Mouse (Mus musculus) layer of hippocampus, adult 8-10 months (tissue): Measurements from ENCODE around the gene Kcnd3. TPM values are rescaled to one million over a fixed set of nuclear protein-coding genes. Genes with fewer than 3 reads are reported as not detected.

Source experiments
- DNase-seq, 2 experiments: peaks; one replicate each; pipeline ENCODE4 v3.0.0; 2022; ENCODE audit warnings: low spot score in 2 of 2
- total RNA-seq, 4 experiments: library from RNA; stranded (reverse); gene quantifications; 2 replicates each; pipeline ENCODE4 v1.2.4; 2022

The Kcnd3 gene
- total RNA-seq, 4 experiments from 2014 or later, result 60.3 to 66.2 (median 63.7) TPM

GRCm38 (mm10) chr3:105453214-105453950 lies 1.3 kb downstream of the Kcnd3 start:
- no peak for DNase-seq

GRCm38 (mm10) chr3:105457657-105458056 lies 5.5 kb downstream of the Kcnd3 start:
- no peak for DNase-seq

GRCm38 (mm10) chr3:105466538-105466937 lies 14.4 kb downstream of the Kcnd3 start:
- DNase-seq, result no peak

GRCm38 (mm10) chr3:105472564-105472963 lies 20.4 kb downstream of the Kcnd3 start:
- no peak for DNase-seq

GRCm38 (mm10) chr3:105476408-105476807 lies 24.3 kb downstream of the Kcnd3 start:
- no peak for DNase-seq

- DNase-seq, result no peak
These were observed 26.7 kb downstream of the Kcnd3 start for GRCm38 (mm10) chr3:105478876-105479275.

- DNase-seq, result peak; percentile 46 to 55
These were observed 29.3 kb downstream of the Kcnd3 start for GRCm38 (mm10) chr3:105481419-105481818.

GRCm38 (mm10) chr3:105483651-105484052 lies 31.5 kb downstream of the Kcnd3 start:
- DNase-seq, result no peak

- no peak for DNase-seq
These were observed 35.0 kb downstream of the Kcnd3 start for GRCm38 (mm10) chr3:105487171-105487570.

GRCm38 (mm10) chr3:105489607-105490006 lies 37.5 kb downstream of the Kcnd3 start:
- DNase-seq, result peak; percentile 78 to 81

GRCm38 (mm10) chr3:105494886-105495285 lies 42.8 kb downstream of the Kcnd3 start:
- no peak for DNase-seq

- no peak for DNase-seq
These were observed 44.1 kb downstream of the Kcnd3 start for GRCm38 (mm10) chr3:105496216-105496615.

GRCm38 (mm10) chr3:105496935-105497334 lies 44.8 kb downstream of the Kcnd3 start:
- DNase-seq, result no peak

GRCm38 (mm10) chr3:105501071-105501470 lies 48.9 kb downstream of the Kcnd3 start:
- no peak for DNase-seq

- DNase-seq, result no peak
These were observed 52.1 kb downstream of the Kcnd3 start for GRCm38 (mm10) chr3:105504272-105504671.

GRCm38 (mm10) chr3:105505161-105505872 lies 53.2 kb downstream of the Kcnd3 start:
- no peak for DNase-seq

GRCm38 (mm10) chr3:105505873-105506170 lies 53.7 kb downstream of the Kcnd3 start:
- no peak for DNase-seq

- DNase-seq, result no peak
These were observed 54.5 kb downstream of the Kcnd3 start for GRCm38 (mm10) chr3:105506592-105506991.

- no peak for DNase-seq
These were observed 57.2 kb downstream of the Kcnd3 start for GRCm38 (mm10) chr3:105509321-105509720.

GRCm38 (mm10) chr3:105511836-105512235 lies 59.7 kb downstream of the Kcnd3 start:
- no peak for DNase-seq

GRCm38 (mm10) chr3:105514215-105514614 lies 62.1 kb downstream of the Kcnd3 start:
- no peak for DNase-seq

GRCm38 (mm10) chr3:105515035-105515434 lies 62.9 kb downstream of the Kcnd3 start:
- no peak for DNase-seq

GRCm38 (mm10) chr3:105515640-105516039 lies 63.5 kb downstream of the Kcnd3 start:
- DNase-seq, result no peak
